Mouse (Mus musculus): ENCODE results near the gene Srsf10.

Gene Srsf10

GRCm38 (mm10) chr4:135855080-135855479 is 467 bp upstream of the Srsf10 start:
- DNase-seq (ENCODE audit: low read depth, low spot score) = no peak

- DNase-seq (ENCODE audit: low read depth, low spot score) = peak; percentile 51
These were observed 910 bp downstream of the Srsf10 start for GRCm38 (mm10) chr4:135856223-135857091.

- DNase-seq (ENCODE audit: low read depth, low spot score) = no peak
These were observed 2.1 kb downstream of the Srsf10 start for GRCm38 (mm10) chr4:135857597-135858186.

GRCm38 (mm10) chr4:135868996-135869395 is 13.4 kb downstream of the Srsf10 start:
- DNase-seq (ENCODE audit: low read depth, low spot score) = peak; percentile 37

GRCm38 (mm10) chr4:135870227-135871023 is 14.9 kb downstream of the Srsf10 start:
- peak; percentile 15 for DNase-seq (ENCODE audit: low read depth, low spot score)

GRCm38 (mm10) chr4:135872015-135872414 is 16.5 kb downstream of the Srsf10 start:
- DNase-seq (ENCODE audit: low read depth, low spot score) = peak; percentile 13

GRCm38 (mm10) chr4:135872589-135873391 is 17.2 kb downstream of the Srsf10 start:
- DNase-seq (ENCODE audit: low read depth, low spot score) = no peak

GRCm38 (mm10) chr4:135873526-135874202 is 18.1 kb downstream of the Srsf10 start, which contains the start of gene Pnrc2:
TSS of gene Pnrc2 (minus strand) at chr4:135873850.
- DNase-seq (ENCODE audit: low read depth, low spot score) = peak; percentile 94

GRCm38 (mm10) chr4:135874564-135875535 is 19.3 kb downstream of the Srsf10 start:
- peak; percentile 28 for DNase-seq (ENCODE audit: low read depth, low spot score)

- DNase-seq (ENCODE audit: low read depth, low spot score) = peak; percentile 59
These were observed 20.0 kb downstream of the Srsf10 start for GRCm38 (mm10) chr4:135875546-135875945.

GRCm38 (mm10) chr4:135875991-135876582 is 20.5 kb downstream of the Srsf10 start:
- peak; percentile 56 for DNase-seq (ENCODE audit: low read depth, low spot score)

- peak; percentile 95 for DNase-seq (ENCODE audit: low read depth, low spot score)
These were observed 21.1 kb downstream of the Srsf10 start for GRCm38 (mm10) chr4:135876583-135877020.

- peak; percentile 11 for DNase-seq (ENCODE audit: low read depth, low spot score)
These were observed 22.2 kb downstream of the Srsf10 start for GRCm38 (mm10) chr4:135877742-135878141.

- DNase-seq (ENCODE audit: low read depth, low spot score) = no peak
These were observed 23.5 kb downstream of the Srsf10 start for GRCm38 (mm10) chr4:135879021-135879420.

- DNase-seq (ENCODE audit: low read depth, low spot score) = no peak
These were observed 24.5 kb downstream of the Srsf10 start for GRCm38 (mm10) chr4:135880018-135880417.

GRCm38 (mm10) chr4:135880576-135880975 is 25.0 kb downstream of the Srsf10 start:
- DNase-seq (ENCODE audit: low read depth, low spot score) = no peak

GRCm38 (mm10) chr4:135882023-135882422 is 26.5 kb downstream of the Srsf10 start:
- DNase-seq (ENCODE audit: low read depth, low spot score) = no peak

- no peak for DNase-seq (ENCODE audit: low read depth, low spot score)
These were observed 27.9 kb downstream of the Srsf10 start for GRCm38 (mm10) chr4:135883401-135883851.

Measured in CD4-positive, CD25-positive, alpha-beta regulatory T cell, adult 2 months (primary cell).